Mouse (Mus musculus) limb, embryonic 10.5 days (tissue): ENCODE measurements around the gene Iqgap1. TPM values are rescaled to one million over a fixed set of nuclear protein-coding genes. Genes with fewer than 3 reads are reported as not detected.

Source experiments
- DNase-seq: peaks from one replicate; pipeline ENCODE4 v3.0.0-alpha.2; 2017; ENCODE audit warnings: low spot score
- H3K27ac ChIP-seq: fragments of 300-500 bp; sonication (generic); 2 replicates; pipeline ENCODE4 v1.5.1; 2016; ENCODE audit warnings: mild to moderate bottlenecking
- H3K27me3 ChIP-seq: fragments of 300-500 bp; sonication (generic); 2 replicates; pipeline ENCODE4 v1.6.1; 2016; ENCODE audit warnings: low read depth, mild to moderate bottlenecking; ENCODE audit not compliant: poor library complexity, severe bottlenecking
- H3K36me3 ChIP-seq: fragments of 300-500 bp; sonication (generic); 2 replicates; pipeline ENCODE4 v1.6.1; 2016; ENCODE audit warnings: mild to moderate bottlenecking, moderate library complexity
- H3K4me1 ChIP-seq: fragments of 300-500 bp; sonication (generic); 2 replicates; pipeline ENCODE4 v1.6.1; 2016
- H3K4me3 ChIP-seq: fragments of 300-500 bp; sonication (generic); 2 replicates; pipeline ENCODE4 v1.5.1; 2016; ENCODE audit warnings: mild to moderate bottlenecking, moderate library complexity
- H3K9me3 ChIP-seq: fragments of 300-500 bp; sonication (generic); replicated peaks from 2 replicates; pipeline ENCODE4 v1.6.1; 2016; ENCODE audit warnings: mild to moderate bottlenecking
- WGBS: fragments of 180-500 bp; shearing (Covaris S2); methylation state at CpG from one replicate; pipeline ENCODE4 v1.1.7; 2016; 5-methylcytosine and 5-hydroxymethylcytosine counted together
- polyA plus RNA-seq: library from polyadenylated mRNA; unstranded; fragments of >200 nt; fragmentation: Nextera tagmentation; extraction: Ambion mirVana; gene quantifications from 2 replicates; pipeline ENCODE4 v1.2.1, GENCODE M21; 2016

Gene Iqgap1
- polyA plus RNA-seq, 1 experiment from 2014 or later, result 25.4 TPM

DNA sequence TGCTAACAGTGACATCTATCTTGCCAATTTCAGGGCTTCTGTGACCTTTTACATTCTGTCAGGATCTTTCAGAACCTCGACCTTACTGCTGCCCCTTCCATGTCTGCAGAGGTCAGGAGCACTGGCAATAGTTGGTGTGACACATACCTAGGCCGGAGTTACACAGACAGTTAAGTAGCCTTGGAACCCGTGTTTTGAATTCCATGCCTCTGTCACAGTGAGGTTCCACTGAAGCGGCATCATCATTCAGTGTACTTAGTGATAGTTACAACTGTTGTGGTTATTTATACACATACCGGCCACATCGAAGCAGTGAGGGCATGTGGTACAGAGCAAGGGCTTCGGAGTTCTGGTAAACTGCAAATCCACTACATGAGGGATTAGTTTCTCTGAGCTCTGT lies 37.8 kb downstream of the Iqgap1 start:
- no peaks in the 10 kb centered on the region for H3K9me3 ChIP-seq
- 91% methylated on average over 7 of the region's 7 CpGs for WGBS
- peaks cover 16% of the 10 kb centered on the region for H3K4me1 ChIP-seq
- DNase-seq, result no peak
- H3K4me3 ChIP-seq, result no peak overlapping the region
- H3K36me3 ChIP-seq, result no peaks in the 10 kb centered on the region
- H3K27me3 ChIP-seq, result no peaks in the 10 kb centered on the region
- H3K27ac ChIP-seq, result no peak overlapping the region

DNA sequence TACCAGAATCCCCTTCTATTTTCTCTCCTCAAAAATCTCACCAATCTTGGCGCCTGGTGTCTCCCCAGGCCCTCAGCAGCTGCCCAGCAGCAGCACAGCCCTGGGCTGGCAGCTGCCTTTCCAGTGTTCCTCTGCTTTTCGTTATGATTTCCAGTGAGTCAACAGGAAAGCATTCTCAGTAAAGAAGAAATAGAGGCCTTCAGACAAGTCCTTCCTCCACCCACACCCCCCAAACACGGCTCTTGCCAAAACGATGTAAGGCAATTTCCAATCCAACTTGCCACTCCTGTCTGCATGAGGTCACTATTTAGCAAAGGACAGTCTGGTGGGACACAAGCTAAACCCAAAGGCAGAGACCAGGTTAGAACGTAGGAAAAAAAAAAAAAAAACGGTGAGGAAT lies 39.0 kb downstream of the Iqgap1 start:
- WGBS, result 79% methylated on average over 6 of the region's 6 CpGs
- Histone ChIP-seq H3K27ac (no peak overlapping the region), H3K9me3 (no peaks in the 10 kb centered on the region), H3K36me3 (no peaks in the 10 kb centered on the region), H3K4me3 (no peak overlapping the region), H3K4me1 (peaks cover 22% of the 10 kb centered on the region), H3K27me3 (no peaks in the 10 kb centered on the region)
- no peak for DNase-seq

DNA sequence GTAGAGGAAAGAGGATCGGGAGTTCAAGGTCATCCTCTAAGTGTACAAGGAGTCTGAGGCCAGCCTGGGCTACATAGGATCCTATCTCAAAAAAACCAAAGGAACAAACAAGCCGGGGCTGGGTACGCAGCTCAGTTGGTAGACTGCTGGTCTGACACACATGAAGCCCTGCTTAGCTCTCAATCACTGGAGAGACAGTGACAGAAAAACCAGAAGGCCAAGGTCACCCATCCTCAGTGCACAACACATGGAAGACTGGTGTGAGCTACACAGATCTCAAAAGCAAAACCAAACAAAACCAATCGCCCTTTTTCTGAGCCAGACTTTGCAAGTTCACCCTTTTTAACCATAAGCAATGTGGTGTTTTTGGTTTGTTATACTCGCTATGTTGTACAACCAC lies 41.9 kb downstream of the Iqgap1 start:
- no peak for DNase-seq
- H3K4me3 ChIP-seq, result no peak overlapping the region
- WGBS, result 89% methylated on average over 5 of the region's 5 CpGs
- H3K36me3 ChIP-seq, result no peaks in the 10 kb centered on the region
- no peaks in the 10 kb centered on the region for H3K9me3 ChIP-seq
- no peaks in the 10 kb centered on the region for H3K27me3 ChIP-seq
- H3K4me1 ChIP-seq, result peaks cover 19% of the 10 kb centered on the region
- H3K27ac ChIP-seq, result no peak overlapping the region

DNA sequence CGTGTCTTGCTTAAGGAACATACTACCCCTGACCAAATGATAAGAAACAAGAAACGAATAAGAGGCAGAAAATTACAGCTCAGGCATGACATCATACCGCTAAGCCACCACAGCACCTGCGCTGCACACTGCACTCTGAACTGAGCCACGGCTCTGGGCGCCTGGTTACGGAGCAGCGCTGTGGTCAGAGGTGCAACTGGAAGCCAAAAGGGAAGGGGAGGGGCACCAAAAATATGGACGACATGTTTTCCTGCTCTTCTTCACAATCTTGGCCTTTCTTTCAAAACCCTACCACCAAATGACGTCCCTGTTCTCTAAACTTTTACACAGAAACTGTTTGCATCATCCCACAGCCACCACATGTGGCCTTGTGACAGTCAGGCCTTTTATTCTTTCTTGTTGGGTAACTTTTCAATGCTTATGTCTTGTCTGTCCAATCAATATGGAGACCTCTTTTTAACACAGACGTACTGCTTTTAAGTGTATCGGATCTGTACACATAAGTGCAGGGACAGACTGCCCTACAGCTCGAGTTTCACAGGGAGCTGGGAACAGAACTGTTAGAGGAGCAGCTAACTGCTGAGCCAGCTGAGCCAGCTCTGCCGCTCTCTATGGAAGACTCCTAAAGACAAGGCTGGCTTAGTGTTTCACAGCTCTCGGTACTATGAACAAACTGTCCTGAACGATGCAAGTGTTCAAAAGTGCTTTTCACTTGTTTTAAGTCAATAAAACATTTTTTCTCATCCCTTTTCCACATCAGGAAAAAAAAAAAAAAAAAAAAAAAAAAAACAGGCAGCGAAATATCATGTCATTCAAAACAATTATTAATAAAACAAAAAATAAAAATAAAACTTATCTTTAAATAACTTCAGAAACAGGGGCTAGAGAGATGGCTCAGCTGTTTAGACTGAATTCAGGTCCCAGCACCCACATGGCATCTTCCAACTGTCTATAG lies 43.3 kb downstream of the Iqgap1 start:
- H3K27me3 ChIP-seq, result no peaks in the 10 kb centered on the region
- peaks cover 19% of the 10 kb centered on the region for H3K4me1 ChIP-seq
- no peak overlapping the region for H3K4me3 ChIP-seq
- 78% methylated on average over 17 of the region's 17 CpGs for WGBS
- no peaks in the 10 kb centered on the region for H3K9me3 ChIP-seq
- no peaks in the 10 kb centered on the region for H3K36me3 ChIP-seq
- no peak overlapping the region for H3K27ac ChIP-seq
- DNase-seq, result no peak

DNA sequence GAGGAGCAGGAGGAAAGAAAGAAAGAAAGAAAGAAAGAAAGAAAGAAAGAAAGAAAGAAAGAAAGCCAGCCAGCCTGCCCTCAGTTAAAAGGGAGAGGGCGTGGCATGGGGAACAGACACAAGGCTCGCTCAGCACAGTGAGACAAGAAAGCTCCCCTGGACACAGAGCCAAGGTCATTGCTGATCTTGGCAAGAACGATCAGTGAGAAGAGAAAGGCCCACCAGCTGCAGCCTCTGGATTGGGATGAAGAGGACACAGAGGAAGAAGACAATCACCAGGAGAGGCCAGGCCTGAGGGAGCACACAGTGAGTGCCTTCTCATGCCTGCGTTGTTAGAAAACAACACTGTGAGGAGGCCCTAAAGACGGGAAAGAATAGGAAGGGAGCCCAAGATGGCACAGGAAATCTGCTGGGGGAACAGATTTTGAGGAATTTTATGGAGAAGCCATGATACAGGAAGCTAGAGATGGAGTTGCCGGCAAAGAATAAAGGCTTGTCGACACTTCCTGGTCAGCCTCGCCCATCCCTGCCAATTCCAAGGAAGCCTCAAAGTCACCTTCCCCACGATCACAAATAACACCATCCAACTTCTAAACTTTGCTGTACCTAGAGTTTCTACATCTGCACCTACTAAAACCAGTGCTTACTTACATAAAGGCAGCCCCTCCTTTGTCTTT lies 44.2 kb downstream of the Iqgap1 start:
- Histone ChIP-seq H3K4me3 (no peak overlapping the region), H3K27me3 (no peaks in the 10 kb centered on the region), H3K36me3 (no peaks in the 10 kb centered on the region), H3K9me3 (no peaks in the 10 kb centered on the region), H3K4me1 (peaks cover 22% of the 10 kb centered on the region), H3K27ac (no peak overlapping the region)
- 77% methylated on average over 9 of the region's 9 CpGs for WGBS
- no peak for DNase-seq

DNA sequence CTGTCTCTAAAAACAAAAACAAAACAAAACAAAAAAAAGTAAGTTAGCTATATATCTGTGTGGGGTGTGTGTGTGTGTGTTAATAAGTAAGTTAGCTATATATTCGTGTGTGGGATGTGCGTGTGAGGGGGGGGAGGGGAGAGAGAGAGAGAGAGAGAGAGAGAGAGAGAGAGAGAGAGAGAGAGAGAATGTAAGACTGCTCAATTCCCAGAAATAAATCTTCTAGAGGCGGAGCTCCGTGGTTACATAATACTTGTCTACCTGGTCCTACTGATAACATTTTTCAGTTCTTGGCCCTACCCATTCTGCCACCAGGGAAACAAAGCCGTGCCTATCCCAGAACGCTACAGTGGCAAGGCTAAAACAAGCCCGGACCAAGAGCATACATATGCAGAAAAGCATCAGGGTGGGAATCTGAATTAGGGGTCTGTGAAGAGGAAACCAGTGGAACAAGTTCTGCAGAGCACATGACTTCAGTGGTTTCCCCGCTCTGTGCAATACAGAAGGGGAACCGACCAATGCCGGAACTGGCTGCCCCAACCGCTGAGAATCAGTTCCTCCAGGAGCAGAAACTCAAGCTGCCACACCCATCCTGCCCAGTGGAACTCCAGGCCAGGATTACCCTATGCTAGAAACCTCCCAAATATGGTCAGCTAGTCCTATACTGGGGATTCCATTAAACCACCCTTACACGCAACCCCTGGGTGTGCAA lies 46.7 kb downstream of the Iqgap1 start:
- Histone ChIP-seq H3K4me1 (peaks cover 22% of the 10 kb centered on the region), H3K4me3 (no peak overlapping the region), H3K36me3 (no peaks in the 10 kb centered on the region), H3K9me3 (no peaks in the 10 kb centered on the region), H3K27ac (no peak overlapping the region), H3K27me3 (no peaks in the 10 kb centered on the region)
- WGBS, result 79% methylated on average over 12 of the region's 12 CpGs
- no peak for DNase-seq

DNA sequence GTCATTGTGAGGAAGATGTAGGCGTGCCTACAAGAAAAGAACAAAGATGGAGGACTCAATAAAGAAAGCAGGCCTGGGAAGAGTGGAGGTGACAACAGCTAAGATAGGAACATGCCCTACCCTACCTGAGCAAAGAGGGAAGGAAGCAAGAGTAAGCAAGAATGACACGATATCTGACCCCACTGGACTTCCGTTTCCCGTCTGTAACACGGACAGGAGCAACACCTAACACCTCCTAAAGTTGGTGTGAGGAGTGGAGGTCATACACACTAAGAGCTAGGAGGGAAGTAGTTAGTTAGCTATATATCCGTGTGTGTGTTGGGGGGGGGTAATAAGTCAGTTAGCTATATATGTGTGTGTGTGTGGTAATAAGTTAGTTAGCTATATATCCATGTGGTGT lies 47.4 kb downstream of the Iqgap1 start:
- WGBS, result 95% methylated on average over 6 of the region's 6 CpGs
- H3K4me3 ChIP-seq, result no peak overlapping the region
- DNase-seq, result no peak
- H3K36me3 ChIP-seq, result no peaks in the 10 kb centered on the region
- H3K4me1 ChIP-seq, result peaks cover 20% of the 10 kb centered on the region
- no peak overlapping the region for H3K27ac ChIP-seq
- H3K27me3 ChIP-seq, result no peaks in the 10 kb centered on the region
- no peaks in the 10 kb centered on the region for H3K9me3 ChIP-seq

DNA sequence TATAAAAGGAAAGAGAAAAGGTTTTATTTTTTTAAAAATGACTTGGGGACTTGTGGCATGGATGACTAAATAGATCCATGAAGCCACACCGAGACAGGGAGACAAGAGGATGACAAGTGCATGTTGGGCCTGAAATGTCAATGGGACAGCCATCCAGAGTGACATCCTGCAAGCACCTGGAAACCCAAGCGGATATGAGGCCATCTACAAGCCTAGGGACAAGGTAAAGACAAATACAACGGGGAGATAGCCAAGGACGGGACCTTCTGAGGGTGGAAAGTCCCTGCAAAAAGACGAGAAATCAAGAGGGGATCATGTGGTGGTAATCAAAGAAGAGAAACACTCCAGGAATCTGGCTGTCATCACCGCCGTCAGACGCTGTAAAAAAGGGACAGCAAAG lies 48.6 kb downstream of the Iqgap1 start:
- H3K36me3 ChIP-seq, result no peaks in the 10 kb centered on the region
- no peak overlapping the region for H3K27ac ChIP-seq
- no peaks in the 10 kb centered on the region for H3K27me3 ChIP-seq
- H3K4me3 ChIP-seq, result no peak overlapping the region
- DNase-seq, result no peak
- WGBS, result 75% methylated on average over 8 of the region's 8 CpGs
- H3K4me1 ChIP-seq, result peaks cover 14% of the 10 kb centered on the region
- H3K9me3 ChIP-seq, result no peaks in the 10 kb centered on the region

DNA sequence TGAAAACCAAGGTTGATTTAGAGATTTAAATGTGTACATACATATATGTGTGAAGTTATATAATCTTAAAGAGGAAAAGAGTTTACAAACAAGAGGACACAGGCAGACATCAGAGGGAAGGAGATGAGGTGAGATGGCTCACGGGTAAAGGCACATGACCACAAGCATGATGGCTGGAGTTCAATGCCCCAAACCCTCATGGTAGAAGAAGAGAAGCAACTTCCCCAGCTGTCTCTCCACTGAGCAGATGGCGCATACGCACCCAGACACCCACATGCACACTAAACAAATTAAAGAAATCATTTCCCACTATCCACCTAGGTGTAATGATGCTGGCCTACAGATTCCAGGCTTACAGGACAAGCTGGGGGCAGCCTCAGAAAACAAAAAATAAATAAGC lies 49.7 kb downstream of the Iqgap1 start:
- DNase-seq, result no peak
- H3K27me3 ChIP-seq, result no peaks in the 10 kb centered on the region
- WGBS, result 90% methylated on average over 3 of the region's 3 CpGs
- no peaks in the 10 kb centered on the region for H3K36me3 ChIP-seq
- peaks cover 10% of the 10 kb centered on the region; the same call in 1 of the 2 replicates for H3K4me1 ChIP-seq
- H3K9me3 ChIP-seq, result no peaks in the 10 kb centered on the region
- H3K27ac ChIP-seq, result no peak overlapping the region
- no peak overlapping the region for H3K4me3 ChIP-seq

DNA sequence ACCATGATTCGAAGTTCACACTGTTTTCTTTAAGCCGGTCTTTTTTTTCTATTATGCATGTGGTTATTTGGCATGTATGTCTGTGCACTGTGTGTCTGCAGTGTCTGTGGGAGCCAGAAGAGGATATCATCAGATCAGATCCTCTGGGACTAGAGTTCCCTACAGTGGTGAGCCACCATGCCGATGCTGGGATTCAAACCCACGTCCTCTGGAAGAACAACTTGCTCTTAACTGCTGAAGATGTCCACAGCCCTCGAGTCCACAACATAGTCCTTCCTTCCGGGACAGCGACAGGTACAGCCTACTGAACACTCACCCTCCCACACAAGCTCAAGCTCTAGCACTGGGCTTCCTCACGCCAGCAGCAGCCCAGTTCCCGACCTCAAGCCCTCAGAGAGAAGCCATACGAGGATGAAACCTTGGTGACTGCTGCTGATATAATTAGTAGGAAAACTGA lies 50.3 kb downstream of the Iqgap1 start:
- no peaks in the 10 kb centered on the region for H3K36me3 ChIP-seq
- H3K27ac ChIP-seq, result no peak overlapping the region
- H3K9me3 ChIP-seq, result no peaks in the 10 kb centered on the region
- no peak overlapping the region for H3K4me3 ChIP-seq
- no peak for DNase-seq
- WGBS, result 90% methylated on average over 10 of the region's 10 CpGs
- H3K4me1 ChIP-seq, result peaks cover 10% of the 10 kb centered on the region; the same call in 1 of the 2 replicates
- no peaks in the 10 kb centered on the region for H3K27me3 ChIP-seq

DNA sequence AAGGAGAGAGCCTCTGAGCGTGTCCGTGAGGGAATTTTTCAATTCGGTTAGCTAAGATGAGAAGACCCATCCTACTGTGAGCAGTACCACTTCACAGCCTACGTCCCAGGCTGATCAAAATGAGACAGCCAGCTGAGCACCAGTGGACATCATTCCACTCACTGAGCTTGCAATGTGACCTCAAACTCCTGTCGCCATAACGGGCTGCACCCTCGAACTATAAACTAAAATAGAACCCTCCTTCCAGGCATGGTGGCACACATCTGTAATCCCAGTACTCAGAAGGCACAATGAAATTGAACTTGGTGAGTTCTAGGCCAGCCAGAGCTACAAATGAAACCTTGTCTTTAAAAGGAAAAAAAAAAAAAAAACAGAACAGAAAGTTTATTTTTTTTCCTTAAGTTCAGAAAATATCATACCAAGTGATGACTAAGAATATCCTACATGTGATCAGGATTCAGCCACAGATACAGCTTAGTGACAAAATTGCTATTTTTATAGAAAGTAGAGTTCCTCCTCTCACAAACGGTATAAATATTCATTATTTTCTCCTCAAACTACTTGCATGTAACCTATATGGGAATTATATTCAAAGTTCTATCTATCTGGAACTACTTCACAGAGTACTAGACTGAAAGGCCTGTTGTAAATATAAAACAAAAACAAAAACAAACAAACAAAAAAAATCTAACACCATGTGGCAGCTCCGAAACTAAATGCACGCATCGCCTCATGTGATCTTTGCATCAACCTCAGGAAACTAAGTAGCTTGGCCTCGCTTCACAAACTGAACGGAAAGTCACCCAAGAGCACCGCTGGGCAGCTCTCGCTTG lies 50.9 kb downstream of the Iqgap1 start:
- WGBS, result 94% methylated on average over 15 of the region's 15 CpGs
- Histone ChIP-seq H3K36me3 (no peaks in the 10 kb centered on the region), H3K4me3 (no peak overlapping the region), H3K9me3 (no peaks in the 10 kb centered on the region), H3K27me3 (no peaks in the 10 kb centered on the region), H3K27ac (no peak overlapping the region), H3K4me1 (peaks cover 10% of the 10 kb centered on the region; the same call in 1 of the 2 replicates)
- DNase-seq, result no peak
